Mouse (Mus musculus) thymus, adult 2 months (tissue): ENCODE measurements around the gene Ptov1.

Experiments used
- CTCF ChIP-seq: fragments of 200-500 bp; IDR thresholded peaks from 2 replicates; pipeline ENCODE4 v1.5.1; 2012; ENCODE audit warnings: mild to moderate bottlenecking, control low read depth, low read length, moderate library complexity, borderline replicate concordance; ENCODE audit not compliant: control insufficient read depth, poor library complexity, insufficient read depth; ENCODE audit errors: extremely low read depth
- POLR2A ChIP-seq: fragments of 200-500 bp; IDR thresholded peaks from 2 replicates; pipeline ENCODE4 v1.6.1; 2012; ENCODE audit warnings: mild to moderate bottlenecking, low read length, control low read depth, moderate library complexity; ENCODE audit not compliant: control insufficient read depth, poor library complexity, insufficient read depth; ENCODE audit errors: extremely low read depth

GRCm38 (mm10) chr7:44860576-44861428 lies 8.8 kb downstream of the Ptov1 start:
- peak; percentile 77; the same call in 1 of the 2 replicates for TF ChIP-seq CTCF
- no peak for TF ChIP-seq POLR2A
